Mouse (Mus musculus) G1E (cell line): ENCODE results near the gene Irak4. TPM values are rescaled to one million over a fixed set of nuclear protein-coding genes. Genes with fewer than 3 reads are reported as not detected.

Experiments used
- ATAC-seq: 2 replicates; pipeline ENCODE4 v1.8.0; 2016; ENCODE audit warnings: mild to moderate bottlenecking; ENCODE audit not compliant: insufficient number of reproducible peaks, poor library complexity, low FRiP score, severe bottlenecking; ENCODE audit errors: extremely low read depth
- DNase-seq: peaks from one replicate; pipeline ENCODE4 v3.0.0; 2012; ENCODE audit warnings: low spot score
- H3K27me3 ChIP-seq: 2 replicates; pipeline ENCODE4 v1.6.1; 2012; ENCODE audit warnings: mild to moderate bottlenecking, low read length, inconsistent platforms; ENCODE audit not compliant: insufficient read depth
- H3K36me3 ChIP-seq: replicated peaks from 2 replicates; pipeline ENCODE3; 2012; ENCODE audit warnings: mild to moderate bottlenecking, inconsistent platforms
- H3K4me1 ChIP-seq: 2 replicates; pipeline ENCODE4 v1.6.1; 2012; ENCODE audit warnings: low read depth, low read length, inconsistent platforms, mixed read lengths; ENCODE audit not compliant: insufficient read depth
- H3K4me3 ChIP-seq: 2 replicates; pipeline ENCODE4 v1.5.1; 2012; ENCODE audit warnings: low read depth, mild to moderate bottlenecking, inconsistent platforms, low read length, moderate library complexity, mixed read lengths
- H3K9me3 ChIP-seq: replicated peaks from 2 replicates; pipeline ENCODE4 v1.6.1; 2012; ENCODE audit warnings: inconsistent platforms
- CTCF ChIP-seq: IDR thresholded peaks from 2 replicates; pipeline ENCODE4 v1.5.1; 2012; ENCODE audit warnings: low read depth, low read length, inconsistent platforms, mixed read lengths
- GATA1 ChIP-seq: IDR thresholded peaks from 2 replicates; pipeline ENCODE4 v1.6.1; 2012; ENCODE audit warnings: borderline replicate concordance, low read length, inconsistent platforms, mixed read lengths
- GATA2 ChIP-seq: IDR thresholded peaks from 2 replicates; pipeline ENCODE4 v1.6.1; 2012; ENCODE audit warnings: low read depth, low read length, inconsistent platforms, borderline replicate concordance
- POLR2AphosphoS5 ChIP-seq: IDR thresholded peaks from 2 replicates; pipeline ENCODE4 v1.6.1; 2012; ENCODE audit warnings: low read depth, low read length, inconsistent platforms; ENCODE audit not compliant: insufficient replicate concordance
- TAL1 ChIP-seq: conservative IDR thresholded peaks from 2 replicates; pipeline ENCODE4 v1.6.1; 2012; ENCODE audit warnings: low read depth, low read length, inconsistent platforms, mixed read lengths
- polyA plus RNA-seq: library from polyadenylated mRNA; stranded (reverse); fragments of >175 nt; gene quantifications from 2 replicates; pipeline ENCODE4 v1.2.3, GENCODE M21; 2012
- total RNA-seq, 2 experiments: library from RNA; stranded (forward) in 1 of 2; stranded (reverse) in 1 of 2; fragments of 200-1000 nt in 1 of 2; fragments of >200 nt in 1 of 2; fragmentation: Nextera tagmentation in 1 of 2; gene quantifications; 2 replicates each; pipeline ENCODE4 v1.2.3; 2014 to 2017

Irak4 gene
- total and polyA plus RNA-seq, 3 experiments, result 7.9 to 15.0 (median 10.4) TPM

GRCm38 (mm10) chr15:94590083-94590482 lies 46.6 kb downstream of the Irak4 start:
- Histone ChIP-seq H3K36me3 (peaks cover 15% of the 10 kb centered on the region), H3K4me1 (peaks cover 7% of the 10 kb centered on the region), H3K27me3 (no peaks in the 10 kb centered on the region), H3K9me3 (no peaks in the 10 kb centered on the region), H3K4me3 (peak overlapping the region; percentile 98; the same call in 1 of the 2 replicates)
- no peak for DNase-seq
- TF ChIP-seq GATA1, result no peak
- no peak for TF ChIP-seq POLR2AphosphoS5
- TF ChIP-seq CTCF, result no peak
- TF ChIP-seq TAL1, result no peak
- no peak for TF ChIP-seq GATA2
- ATAC-seq, result no peak

GRCm38 (mm10) chr15:94591356-94591755 lies 47.9 kb downstream of the Irak4 start:
- ATAC-seq (no peak), DNase-seq (no peak)
- H3K4me3 ChIP-seq, result no peak overlapping the region
- H3K4me1 ChIP-seq, result peaks cover 7% of the 10 kb centered on the region
- TF ChIP-seq TAL1 (no peak), POLR2AphosphoS5 (no peak), GATA2 (no peak)
- H3K36me3 ChIP-seq, result peaks cover 4% of the 10 kb centered on the region
- H3K9me3 ChIP-seq, result no peaks in the 10 kb centered on the region
- H3K27me3 ChIP-seq, result peaks cover 3% of the 10 kb centered on the region; the same call in 1 of the 2 replicates

DNA sequence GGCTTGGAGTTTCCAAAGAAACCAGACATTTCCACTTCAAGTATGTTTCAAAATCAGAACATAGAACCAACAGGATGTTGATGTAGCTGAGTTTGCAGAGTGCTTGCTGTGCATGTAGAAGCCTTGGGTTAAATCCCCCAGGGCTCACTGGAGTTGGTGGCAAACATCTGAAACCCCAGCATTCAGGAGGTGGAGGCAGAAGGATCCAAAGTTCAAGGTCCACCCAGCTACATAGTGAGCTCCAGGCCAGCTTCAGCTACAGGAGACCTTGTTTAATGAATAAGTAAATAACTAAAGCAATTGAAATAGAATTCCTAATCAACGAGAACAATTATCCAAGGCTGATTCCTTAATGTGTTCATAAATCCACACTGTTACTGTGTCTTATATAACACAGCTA lies 50.1 kb downstream of the Irak4 start:
- DNase-seq (no peak), ATAC-seq (no peak)
- H3K4me1 ChIP-seq, result 0 out of 2 replicates have a peak, but pooled peaks cover 2% of the 10 kb centered on the region
- H3K9me3 ChIP-seq, result no peaks in the 10 kb centered on the region
- H3K4me3 ChIP-seq, result no peak overlapping the region
- H3K36me3 ChIP-seq, result no peaks in the 10 kb centered on the region
- TF ChIP-seq CTCF, result no peak
- TF ChIP-seq TAL1, result no peak
- TF ChIP-seq POLR2AphosphoS5, result no peak
- no peak for TF ChIP-seq GATA2
- TF ChIP-seq GATA1, result no peak
- H3K27me3 ChIP-seq, result peaks cover 3% of the 10 kb centered on the region; the same call in 1 of the 2 replicates

GRCm38 (mm10) chr15:94600145-94600707 lies 56.8 kb downstream of the Irak4 start:
- Histone ChIP-seq H3K4me3 (no peak overlapping the region), H3K4me1 (no peaks in the 10 kb centered on the region), H3K36me3 (no peaks in the 10 kb centered on the region), H3K9me3 (no peaks in the 10 kb centered on the region), H3K27me3 (peaks cover 3% of the 10 kb centered on the region; the same call in 1 of the 2 replicates)
- TF ChIP-seq POLR2AphosphoS5 (no peak), TAL1 (no peak)
- no peak for DNase-seq
- no peak for ATAC-seq

DNA sequence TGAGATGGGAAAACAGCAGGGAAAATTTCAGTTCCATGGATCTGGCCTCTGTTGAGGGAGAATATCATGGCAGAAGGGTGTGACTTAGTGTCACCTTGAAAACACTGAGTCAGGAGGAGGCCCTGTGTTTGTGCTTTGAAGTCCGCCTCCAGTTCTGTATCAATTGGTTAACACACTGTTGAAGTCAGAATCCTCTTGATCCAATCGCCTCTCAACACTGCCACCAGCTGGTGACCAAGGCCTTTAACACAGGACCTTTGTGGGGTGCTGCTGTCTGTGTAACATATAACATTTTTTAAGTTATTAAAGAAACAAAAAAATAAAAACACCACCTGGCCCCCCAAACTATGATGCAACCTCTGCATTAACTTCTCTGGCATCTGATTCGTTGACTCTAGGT lies 57.9 kb downstream of the Irak4 start:
- H3K9me3 ChIP-seq, result no peaks in the 10 kb centered on the region
- no peak overlapping the region for H3K4me3 ChIP-seq
- peak; percentile 66 for ATAC-seq
- TF ChIP-seq POLR2AphosphoS5 (no peak), CTCF (0 out of 2 replicates have a peak, but pooled peaks have one; percentile 4)
- H3K27me3 ChIP-seq, result no peaks in the 10 kb centered on the region
- no peaks in the 10 kb centered on the region for H3K36me3 ChIP-seq
- H3K4me1 ChIP-seq, result no peaks in the 10 kb centered on the region
- DNase-seq, result no peak

DNA sequence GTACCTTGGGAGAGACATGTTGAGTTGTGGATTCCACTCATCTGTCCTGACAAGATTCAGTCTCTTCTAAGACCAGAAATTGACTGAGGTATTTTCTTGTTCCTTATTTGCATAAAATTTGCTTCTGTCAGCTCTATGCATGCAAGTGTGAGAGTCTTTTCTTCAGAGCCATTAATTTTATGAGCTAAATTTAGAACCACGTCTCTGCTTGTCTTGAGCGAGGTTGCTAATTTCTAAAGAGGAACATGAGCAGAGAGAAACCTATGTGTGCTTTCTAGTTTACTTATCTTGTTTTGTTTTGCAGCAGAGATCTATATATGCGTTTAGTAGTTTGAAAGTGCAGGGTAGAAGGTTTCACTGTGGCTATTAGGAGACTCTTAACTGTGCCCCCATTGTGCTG lies 59.0 kb downstream of the Irak4 start:
- Histone ChIP-seq H3K9me3 (no peaks in the 10 kb centered on the region), H3K4me3 (no peak overlapping the region), H3K4me1 (no peaks in the 10 kb centered on the region), H3K27me3 (no peaks in the 10 kb centered on the region), H3K36me3 (no peaks in the 10 kb centered on the region)
- TF ChIP-seq GATA2 (no peak), CTCF (no peak), POLR2AphosphoS5 (no peak), GATA1 (no peak), TAL1 (no peak)
- ATAC-seq (no peak), DNase-seq (no peak)

GRCm38 (mm10) chr15:94607768-94608167 lies 64.3 kb downstream of the Irak4 start:
- no peaks in the 10 kb centered on the region for H3K4me1 ChIP-seq
- no peaks in the 10 kb centered on the region for H3K9me3 ChIP-seq
- ATAC-seq (no peak), DNase-seq (no peak)
- H3K27me3 ChIP-seq, result no peaks in the 10 kb centered on the region
- H3K36me3 ChIP-seq, result no peaks in the 10 kb centered on the region
- no peak overlapping the region for H3K4me3 ChIP-seq
- TF ChIP-seq GATA1 (no peak), POLR2AphosphoS5 (no peak), GATA2 (no peak), TAL1 (no peak), CTCF (no peak)
